Comparison of ENCODE assay signal across 13 mouse cellular contexts in genomic region chr10:7267106-7267505, GRCm38 (mm10).
"Had no signal": no experiment of that assay in that cellular context is flagged by ENCODE, and none has a peak within 500 bp of the region (broad histone marks: within the 10 kb centered on the region; RNA-seq: fewer than 3 reads in every experiment).

No protein-coding gene starts in this region.

- DNase-seq: gastrocnemius, postnatal 14 days; gastrocnemius, postnatal 36 days; heart, adult 18-20 months; heart, postnatal 14 days; heart, postnatal 36 days; kidney, adult 11 months; kidney, adult 2 months; kidney, adult 9 months; kidney, postnatal 14 days; kidney, postnatal 36 days; layer of hippocampus, adult 9-11 months; layer of hippocampus, postnatal 36 days; left cerebral cortex, postnatal 4 days had no signal
